Mouse (Mus musculus) thymus, postnatal 10 days (tissue): ENCODE measurements around the gene Ifnb1.

Source experiments
- DNase-seq, 2 experiments: peaks; one replicate each; pipeline ENCODE4 v3.0.0; 2021; ENCODE audit warnings: low spot score in 2 of 2

Ifnb1 gene

GRCm38 (mm10) chr4:88501247-88501646 is 21.3 kb downstream of the Ifnb1 start:
- DNase-seq = no peak

DNA sequence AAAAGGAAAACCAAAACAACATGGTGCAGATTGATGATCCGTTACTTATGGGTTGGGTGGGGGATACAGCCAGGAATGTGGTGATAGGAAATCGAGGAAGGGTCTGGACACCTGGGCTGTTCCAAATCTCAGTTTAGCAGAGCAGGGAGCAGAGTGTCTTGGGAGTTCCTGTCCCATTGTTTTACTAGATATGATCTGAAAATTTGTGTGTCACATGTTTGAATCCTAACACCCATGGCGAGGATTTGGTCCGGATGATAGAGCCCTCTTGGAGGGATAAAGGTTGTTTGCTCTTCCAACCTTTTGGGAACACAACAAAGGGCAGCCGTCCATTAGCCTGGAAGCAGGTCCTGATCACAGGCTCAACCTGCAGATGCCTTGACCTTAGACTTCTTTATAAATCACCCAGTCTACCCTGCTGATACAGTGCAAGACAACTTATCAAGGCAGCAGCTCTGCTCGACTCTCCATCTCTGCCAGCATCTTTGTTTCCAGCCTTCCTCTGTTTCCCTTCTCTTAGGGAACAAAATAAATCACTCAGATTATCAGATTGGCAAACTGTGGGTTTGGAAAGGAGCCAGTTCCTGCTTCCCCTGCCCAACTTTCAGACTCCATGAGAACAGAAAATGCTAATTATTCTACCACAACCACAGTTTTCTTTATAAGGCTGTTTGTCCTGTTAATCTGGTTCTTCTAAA is 26.1 kb downstream of the Ifnb1 start:
- DNase-seq = no peak

DNA sequence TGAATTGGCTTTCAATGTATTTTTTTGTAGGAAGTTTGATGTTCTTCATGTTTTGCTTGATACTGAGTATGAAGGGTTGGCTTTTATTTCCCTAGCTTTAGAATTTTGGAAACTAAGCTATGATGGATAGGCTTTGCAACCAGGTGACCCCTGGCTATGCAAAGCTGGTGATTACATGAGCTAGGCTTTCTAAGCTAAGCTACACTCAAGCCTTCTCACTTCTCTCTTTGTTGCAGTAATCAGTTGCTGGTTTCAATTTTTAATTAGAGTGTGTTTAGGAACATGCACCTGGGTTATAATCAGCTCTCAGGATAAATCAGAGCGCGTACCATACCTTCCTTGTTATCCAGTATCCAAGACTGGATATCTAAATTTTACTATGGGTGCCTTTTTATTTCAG is 33.0 kb downstream of the Ifnb1 start:
- no peak for DNase-seq

GRCm38 (mm10) chr4:88488107-88488506 is 34.5 kb downstream of the Ifnb1 start:
- no peak for DNase-seq

DNA sequence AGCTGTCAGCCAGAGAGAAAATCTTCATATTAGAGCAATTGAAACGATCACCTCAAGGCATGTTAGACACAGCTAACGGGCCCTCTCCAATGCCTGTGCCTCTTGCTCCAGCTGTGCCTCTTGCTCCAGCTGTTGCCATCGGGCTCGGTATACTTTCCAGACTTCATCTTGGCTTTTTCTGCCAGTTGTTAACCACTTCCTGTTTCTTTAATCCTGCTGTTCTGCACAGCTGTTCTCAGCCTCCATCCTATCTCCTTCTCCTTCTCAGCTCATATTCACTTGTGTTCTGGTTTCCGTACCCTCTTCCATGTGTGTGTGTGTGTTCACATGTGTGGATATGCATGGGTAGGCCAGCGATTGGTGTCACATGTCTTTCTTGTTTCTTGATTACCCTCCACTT is 42.4 kb downstream of the Ifnb1 start:
- DNase-seq = no peak

GRCm38 (mm10) chr4:88478809-88479186 is 43.8 kb downstream of the Ifnb1 start:
- no peak for DNase-seq

DNA sequence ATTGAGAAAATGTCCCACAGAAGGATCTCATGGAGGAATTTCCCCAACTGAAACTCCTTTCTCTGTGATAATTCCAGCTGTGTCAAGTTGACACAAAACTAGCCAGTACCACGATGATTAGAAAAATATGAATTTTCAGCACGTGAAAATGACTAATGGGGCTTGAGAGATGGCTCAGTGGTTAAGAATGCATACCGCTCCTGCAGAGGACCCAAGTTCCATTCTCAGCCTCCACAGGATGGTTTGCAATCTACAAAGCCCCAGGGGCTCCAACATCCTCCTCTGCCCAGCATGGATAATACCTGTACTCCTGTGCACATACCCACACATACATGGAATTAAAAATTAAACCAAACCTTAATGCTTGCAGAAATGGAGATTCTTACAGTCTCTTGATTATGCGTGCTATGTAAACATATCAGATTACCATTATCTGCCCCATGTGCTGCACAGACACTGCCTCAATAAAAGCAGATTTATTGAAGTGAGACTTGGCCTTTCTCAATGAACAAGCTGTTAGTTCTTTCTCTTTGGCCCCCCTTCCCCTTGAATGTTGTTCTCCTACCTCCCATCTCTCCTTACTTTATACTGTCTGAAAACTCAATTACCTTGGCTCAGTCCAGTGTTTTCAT is 44.3 kb downstream of the Ifnb1 start:
- DNase-seq = no peak

DNA sequence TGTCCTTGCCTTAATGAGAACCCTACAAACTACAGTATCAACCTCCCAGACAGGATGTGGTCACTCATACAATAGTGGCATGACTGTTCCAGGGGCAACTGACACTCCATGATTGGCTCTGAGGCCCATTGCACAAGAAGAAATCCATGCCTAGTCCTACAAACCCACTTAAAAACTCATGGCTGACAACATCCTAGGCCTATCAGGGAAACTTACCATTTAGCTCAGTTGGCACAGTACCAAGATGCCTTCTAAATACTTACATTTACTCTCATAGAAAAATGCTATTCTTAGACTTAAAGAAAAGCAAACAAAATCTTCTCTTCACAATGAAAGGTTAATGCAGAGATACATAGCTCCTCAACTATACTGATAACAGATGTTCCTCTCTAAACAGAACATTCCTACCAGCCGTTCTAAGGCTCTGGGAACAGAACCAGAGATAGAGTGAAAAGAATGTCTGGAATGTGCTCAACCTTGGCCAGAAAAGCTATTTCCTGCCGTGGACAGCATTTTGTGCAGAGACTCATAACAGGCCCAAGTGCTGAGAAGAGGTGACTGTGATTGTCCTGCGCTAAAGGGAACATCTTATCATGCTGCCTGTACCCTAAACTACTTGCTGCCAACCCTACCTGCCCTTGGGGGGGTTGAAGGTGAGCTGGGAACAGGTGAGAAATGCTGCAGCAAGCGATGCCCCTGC is 45.9 kb downstream of the Ifnb1 start:
- DNase-seq = no peak

- DNase-seq = no peak
These were observed 46.5 kb downstream of the Ifnb1 start for GRCm38 (mm10) chr4:88476084-88476483.
